Mouse (Mus musculus) forebrain, postnatal 0 days (tissue): Measurements from ENCODE around the gene Jagn1. TPM values are rescaled to one million over a fixed set of nuclear protein-coding genes. Genes with fewer than 3 reads are reported as not detected.

Experiments used
- ATAC-seq: fragments of 200-750 bp; cut with Nextera tagmentation; 2 replicates; pipeline ENCODE4 v1.8.0; 2017; ENCODE audit warnings: mild to moderate bottlenecking, moderate library complexity
- DNase-seq: peaks from one replicate; pipeline ENCODE4 v3.0.0-alpha.2; 2015
- H3K27ac ChIP-seq: fragments of 300-500 bp; sonication (generic); 2 replicates; pipeline ENCODE4 v1.5.1; 2014; ENCODE audit warnings: low read depth, mild to moderate bottlenecking, antibody characterized with exemption, low read length, moderate library complexity, mixed read lengths
- H3K27me3 ChIP-seq: fragments of 300-500 bp; sonication (generic); 2 replicates; pipeline ENCODE4 v1.6.1; 2014; ENCODE audit warnings: mild to moderate bottlenecking, low read length, mixed read lengths; ENCODE audit not compliant: insufficient read depth
- H3K36me3 ChIP-seq: fragments of 300-500 bp; sonication (generic); 2 replicates; pipeline ENCODE4 v1.6.1; 2014; ENCODE audit warnings: mild to moderate bottlenecking, moderate library complexity; ENCODE audit not compliant: insufficient read depth
- H3K4me1 ChIP-seq: fragments of 300-500 bp; sonication (generic); 2 replicates; pipeline ENCODE4 v1.6.1; 2014; ENCODE audit warnings: antibody characterized with exemption; ENCODE audit not compliant: insufficient read depth
- H3K4me2 ChIP-seq: fragments of 300-500 bp; sonication (generic); 2 replicates; pipeline ENCODE4 v1.6.1; 2014; ENCODE audit warnings: low read depth, mild to moderate bottlenecking, moderate library complexity
- H3K4me3 ChIP-seq: fragments of 300-500 bp; sonication (generic); 2 replicates; pipeline ENCODE4 v1.5.1; 2014; ENCODE audit warnings: low read depth, low read length, mixed read lengths
- H3K9ac ChIP-seq: fragments of 300-500 bp; sonication (generic); 2 replicates; pipeline ENCODE4 v1.6.1; 2014; ENCODE audit warnings: mild to moderate bottlenecking
- H3K9me3 ChIP-seq: fragments of 300-500 bp; sonication (generic); 2 replicates; pipeline ENCODE4 v1.6.1; 2016; ENCODE audit warnings: low read length
- CTCF ChIP-seq: sonication (generic); IDR thresholded peaks from 2 replicates; pipeline ENCODE4 v1.5.1; 2016; ENCODE audit warnings: antibody characterized with exemption, control low read depth, low read depth
- WGBS: fragments of 180-500 bp; shearing (Covaris S2); extraction: QIAGEN DNeasy Blood & Tissue Kit; methylation state at CpG from one replicate; pipeline ENCODE4 v1.1.7; 2014; 5-methylcytosine and 5-hydroxymethylcytosine counted together
- polyA plus RNA-seq: library from polyadenylated mRNA; unstranded; fragments of >200 nt; fragmentation: Nextera tagmentation; extraction: Ambion mirVana; gene quantifications from 2 replicates; pipeline ENCODE4 v1.2.1, GENCODE M21; 2015
- total RNA-seq: library from RNA; depleted of rRNA; stranded (reverse); fragments of >200 nt; gene quantifications from 2 replicates; pipeline ENCODE4 v1.2.3, GENCODE M21; 2014

Jagn1 gene
- total and polyA plus RNA-seq, 2 experiments from 2014 or later, result 37.7 to 81.8 TPM

GRCm38 (mm10) chr6:113433661-113434060, 8.7 kb upstream of the Jagn1 start:
- WGBS, result 68% methylated on average over 3 of the region's 3 CpGs
- no peak for DNase-seq
- H3K27ac ChIP-seq, result no peak overlapping the region

GRCm38 (mm10) chr6:113434691-113435090, 7.7 kb upstream of the Jagn1 start:
- Histone ChIP-seq H3K4me1 (no peaks in the 10 kb centered on the region), H3K4me2 (no peak overlapping the region), H3K27ac (no peak overlapping the region), H3K36me3 (no peaks in the 10 kb centered on the region), H3K27me3 (no peaks in the 10 kb centered on the region), H3K9me3 (no peaks in the 10 kb centered on the region), H3K4me3 (no peak overlapping the region), H3K9ac (no peak overlapping the region)
- no peak for ATAC-seq
- WGBS, result 82% methylated on average over 7 of the region's 7 CpGs
- no peak for DNase-seq
- TF ChIP-seq CTCF, result no peak

More at GRCm38 (mm10) chr6:113433661-113434060, 8.7 kb upstream of the Jagn1 start:
- Histone ChIP-seq H3K4me1 (no peaks in the 10 kb centered on the region), H3K4me2 (no peak overlapping the region), H3K4me3 (no peak overlapping the region), H3K36me3 (no peaks in the 10 kb centered on the region), H3K27me3 (no peaks in the 10 kb centered on the region), H3K9me3 (no peaks in the 10 kb centered on the region), H3K9ac (no peak overlapping the region)
- ATAC-seq, result no peak
- no peak for TF ChIP-seq CTCF

GRCm38 (mm10) chr6:113435664-113436205, 6.6 kb upstream of the Jagn1 start, which contains the start of gene Cidec:
TSS of gene Cidec (minus strand) at chr6:113435760.
- WGBS, result 77% methylated on average over 9 of the region's 9 CpGs
- no peak for TF ChIP-seq CTCF
- no peaks in the 10 kb centered on the region for H3K9me3 ChIP-seq
- H3K36me3 ChIP-seq, result no peaks in the 10 kb centered on the region
- H3K27me3 ChIP-seq, result no peaks in the 10 kb centered on the region
- no peaks in the 10 kb centered on the region for H3K4me1 ChIP-seq
- no peak for DNase-seq
- H3K27ac ChIP-seq, result no peak within 1 kb of the TSS
- ATAC-seq, result no peak
- H3K4me3 ChIP-seq, result no peak within 1 kb of the TSS
- H3K9ac ChIP-seq, result no peak within 1 kb of the TSS
- H3K4me2 ChIP-seq, result no peak within 1 kb of the TSS

GRCm38 (mm10) chr6:113437135-113437534, 5.2 kb upstream of the Jagn1 start:
- no peak for ATAC-seq
- DNase-seq, result no peak
- Histone ChIP-seq H3K4me2 (no peak overlapping the region), H3K27ac (no peak overlapping the region), H3K27me3 (no peaks in the 10 kb centered on the region), H3K4me3 (no peak overlapping the region), H3K9ac (no peak overlapping the region), H3K9me3 (no peaks in the 10 kb centered on the region), H3K36me3 (no peaks in the 10 kb centered on the region), H3K4me1 (no peaks in the 10 kb centered on the region)
- 75% methylated on average over 12 of the region's 12 CpGs for WGBS
- TF ChIP-seq CTCF, result no peak

- Histone ChIP-seq H3K4me1 (peaks cover 4% of the 10 kb centered on the region), H3K36me3 (no peaks in the 10 kb centered on the region), H3K4me3 (no peak overlapping the region), H3K4me2 (no peak overlapping the region), H3K9ac (no peak overlapping the region), H3K9me3 (no peaks in the 10 kb centered on the region), H3K27me3 (no peaks in the 10 kb centered on the region), H3K27ac (no peak overlapping the region)
- DNase-seq (no peak), ATAC-seq (no peak)
- 65% methylated on average over 12 of the region's 12 CpGs for WGBS
- no peak for TF ChIP-seq CTCF
Observed at GRCm38 (mm10) chr6:113438721-113439430, 3.5 kb upstream of the Jagn1 start.

GRCm38 (mm10) chr6:113440686-113441085, 1.7 kb upstream of the Jagn1 start:
- Histone ChIP-seq H3K9ac (no peak overlapping the region), H3K4me1 (peaks cover 4% of the 10 kb centered on the region), H3K27ac (no peak overlapping the region), H3K4me3 (no peak overlapping the region), H3K27me3 (no peaks in the 10 kb centered on the region), H3K4me2 (no peak overlapping the region), H3K36me3 (no peaks in the 10 kb centered on the region), H3K9me3 (no peaks in the 10 kb centered on the region)
- ATAC-seq (no peak), DNase-seq (no peak)
- WGBS, result 79% methylated on average over 3 of the region's 3 CpGs
- TF ChIP-seq CTCF, result no peak

- ATAC-seq, result peak; percentile 34; the same call in 1 of the 2 replicates
Observed at GRCm38 (mm10) chr6:113441147-113441680, 1.2 kb upstream of the Jagn1 start.

More at GRCm38 (mm10) chr6:113441147-113441680, 1.2 kb upstream of the Jagn1 start:
- TF ChIP-seq CTCF, result peak; percentile 79
- no peaks in the 10 kb centered on the region for H3K36me3 ChIP-seq
- H3K4me3 ChIP-seq, result no peak overlapping the region
- peak; percentile 82 for DNase-seq
- H3K9ac ChIP-seq, result no peak overlapping the region
- H3K4me1 ChIP-seq, result peaks cover 4% of the 10 kb centered on the region
- 51% methylated on average over 7 of the region's 7 CpGs for WGBS
- H3K9me3 ChIP-seq, result no peaks in the 10 kb centered on the region
- no peak overlapping the region for H3K27ac ChIP-seq
- H3K27me3 ChIP-seq, result no peaks in the 10 kb centered on the region
- H3K4me2 ChIP-seq, result no peak overlapping the region
